Mouse (Mus musculus): ENCODE measurements around the gene Gm1123.

The Gm1123 gene

DNA sequence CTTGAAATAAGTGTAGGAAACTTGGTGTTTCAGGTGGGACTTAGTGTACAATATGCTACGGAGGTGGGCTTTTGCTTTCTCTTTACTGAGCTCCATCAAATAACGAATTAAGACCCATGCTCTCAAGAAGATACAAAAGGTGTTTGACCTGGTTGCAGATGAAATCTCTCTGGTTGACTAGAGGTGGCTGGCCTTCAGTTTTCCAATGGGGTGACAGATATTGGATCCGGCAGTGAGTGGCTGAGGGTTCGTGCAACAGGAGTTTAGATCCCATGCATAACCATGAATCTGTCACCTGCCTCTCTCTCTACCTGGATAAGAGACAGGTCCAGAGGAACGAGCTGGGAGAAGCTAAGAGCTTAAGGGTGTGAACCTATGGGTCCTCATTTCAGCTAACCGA lies 76.9 kb downstream of the Gm1123 start:
- no peak for DNase-seq (ENCODE audit: low read depth, low spot score)

DNA sequence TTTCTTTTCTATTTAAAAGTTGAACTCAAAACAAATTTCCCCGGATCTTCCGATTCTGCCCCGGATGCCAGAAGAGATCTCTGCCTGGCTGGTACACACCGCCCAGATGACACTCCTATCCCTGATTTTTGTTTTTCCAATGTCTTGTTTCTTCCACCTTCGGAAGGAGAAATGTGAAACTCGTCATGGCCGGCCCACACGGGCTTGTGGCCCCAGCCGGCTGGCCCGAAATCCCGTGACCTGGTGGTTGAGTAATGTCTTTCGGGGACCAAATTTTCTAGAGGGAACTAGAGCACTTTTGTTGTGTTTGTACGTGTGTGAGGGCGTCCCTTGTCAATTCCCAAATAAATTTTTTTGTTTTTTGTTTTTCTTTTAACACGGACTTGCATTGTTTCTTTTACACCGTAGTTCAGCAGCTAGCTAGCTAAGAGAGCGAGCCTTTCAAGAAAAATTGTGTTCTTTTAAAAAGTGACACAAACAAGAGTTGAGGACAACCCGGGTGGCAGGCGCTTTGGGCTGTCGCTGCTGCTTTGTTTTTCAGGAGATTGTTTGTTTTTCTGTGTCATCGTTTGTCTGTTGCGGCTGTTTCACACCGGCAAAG lies 77.7 kb downstream of the Gm1123 start:
- no peak for DNase-seq (ENCODE audit: low read depth, low spot score)

Measured in retina, adult 2 months (tissue).